Mouse (Mus musculus): Measurements from ENCODE around the gene Hist2h2ac.

DNA sequence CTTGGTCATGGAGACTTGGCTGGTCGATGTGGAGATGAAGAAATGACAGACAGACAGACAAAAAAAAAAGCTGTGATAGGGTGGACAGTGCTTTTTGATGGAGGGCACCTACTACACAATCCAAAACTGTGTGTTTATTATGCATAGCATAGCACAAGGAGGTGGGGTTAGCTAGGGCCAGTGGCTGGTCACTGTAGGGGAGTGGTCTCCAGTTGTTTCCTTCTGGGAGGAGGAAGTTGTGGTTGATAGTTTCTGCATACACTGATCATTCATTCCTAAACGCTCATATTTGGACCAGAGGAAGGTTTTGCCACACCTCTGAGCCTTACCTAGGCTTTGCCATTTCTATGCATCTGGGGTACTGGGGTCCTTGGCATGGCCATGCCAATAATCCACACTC is 9.7 kb upstream of the Hist2h2ac start:
- TF ChIP-seq TAL1 (IDR thresholded peaks at IDR 0.05; ENCODE audit: low read length) (no peak), GATA1 (IDR thresholded peaks at IDR 0.05; ENCODE audit: low read length) (no peak)
